Mouse (Mus musculus) megakaryocyte-erythroid progenitor cell, adult 5-6 weeks (primary cell): ENCODE results near the gene C4b. TPM values are rescaled to one million over a fixed set of nuclear protein-coding genes. Genes with fewer than 3 reads are reported as not detected.
"Not testable (repeated sequence)": the region's sequence is repeated elsewhere in the genome, so short reads cannot be mapped to it uniquely, and the experiment has no call there.

ENCODE experiments used
- ATAC-seq: replicated peaks from 2 replicates; pipeline ENCODE4 v1.8.0; 2016; ENCODE audit warnings: mild to moderate bottlenecking, inconsistent platforms; ENCODE audit not compliant: severe bottlenecking, poor library complexity, low FRiP score, low TSS enrichment
- total RNA-seq, 2 experiments: library from RNA; stranded (forward) in 1 of 2; stranded (reverse) in 1 of 2; fragments of 200-1000, 215-1000 nt in 1 of 2; fragments of >200 nt in 1 of 2; fragmentation: Nextera tagmentation in 1 of 2; gene quantifications; 2 replicates each; pipeline ENCODE4 v1.2.3; 2014 to 2017

The C4b gene
- total RNA-seq (2014; fragmentation: Nextera tagmentation) (not detected in 2 replicates), total RNA-seq (2017) (not detected in 2 replicates)

- ATAC-seq, result no peak
Observed at GRCm38 (mm10) chr17:34743719-34744118, at the start of gene C4b. Gene C4b (minus strand): TSS chr17:34743882.

DNA sequence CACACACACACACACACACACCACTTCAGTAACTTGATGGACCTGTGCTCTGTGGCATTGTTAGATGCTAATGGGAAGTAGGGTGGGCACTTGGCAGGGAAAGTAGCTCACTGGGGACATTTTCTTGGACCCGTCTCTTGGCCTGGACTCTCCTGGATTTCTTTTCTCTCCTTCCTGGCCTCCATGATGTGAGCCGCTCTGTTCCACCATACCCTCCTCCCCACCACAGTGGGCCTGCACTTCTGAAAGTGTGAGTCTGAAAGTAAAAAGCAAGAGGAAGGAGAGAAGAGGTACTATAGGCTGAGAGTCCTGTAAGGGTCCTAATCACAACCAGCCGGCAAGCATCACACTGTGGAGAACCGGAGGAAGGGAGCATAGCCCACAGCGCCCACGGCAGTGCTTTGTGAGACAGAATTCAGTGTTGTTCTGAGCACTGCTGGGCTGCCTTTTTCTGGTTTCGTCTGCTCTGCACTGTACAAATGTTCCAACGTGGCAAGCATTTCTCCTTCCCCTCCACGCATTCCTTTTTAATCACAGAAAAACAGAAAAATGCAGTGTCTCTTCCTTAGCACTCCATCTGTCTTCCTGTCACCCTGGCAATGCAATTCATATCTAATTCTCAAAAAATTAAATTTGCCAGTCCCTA, 34.1 kb upstream of the C4b start:
- ATAC-seq, result no peak

GRCm38 (mm10) chr17:34761471-34761870, 17.8 kb upstream of the C4b start:
- ATAC-seq, result no peak

DNA sequence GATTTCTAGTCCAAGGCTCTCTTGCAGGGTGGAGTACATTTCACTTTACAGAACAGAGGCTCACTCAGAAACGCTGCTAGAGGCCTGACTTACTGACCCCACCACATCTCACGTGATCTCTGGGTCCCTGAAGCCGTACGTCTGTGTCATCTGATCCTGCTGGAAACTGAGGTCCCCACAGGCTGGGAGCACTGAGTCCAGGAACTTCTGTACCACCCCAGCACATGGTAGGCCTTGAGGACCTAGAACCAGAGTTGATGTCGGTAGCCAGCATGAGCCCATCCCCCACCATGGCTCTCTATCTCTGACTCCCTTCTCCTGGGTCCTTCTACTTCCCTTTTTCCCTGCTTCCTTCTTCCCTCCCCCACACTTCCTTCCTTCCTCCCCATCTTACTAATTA, 2.8 kb upstream of the C4b start:
- no peak for ATAC-seq

GRCm38 (mm10) chr17:34745166-34745565, 1.5 kb upstream of the C4b start:
- not testable (repeated sequence) for ATAC-seq

GRCm38 (mm10) chr17:34744611-34745010, 929 bp upstream of the C4b start:
- not testable (repeated sequence) for ATAC-seq

- ATAC-seq, result no peak
Observed at GRCm38 (mm10) chr17:34744206-34744605, 524 bp upstream of the C4b start.

- ATAC-seq, result no peak
Observed at GRCm38 (mm10) chr17:34740280-34740679, 3.4 kb downstream of the C4b start.

- ATAC-seq, result not testable (repeated sequence)
Observed at GRCm38 (mm10) chr17:34739708-34740107, 4.0 kb downstream of the C4b start.

DNA sequence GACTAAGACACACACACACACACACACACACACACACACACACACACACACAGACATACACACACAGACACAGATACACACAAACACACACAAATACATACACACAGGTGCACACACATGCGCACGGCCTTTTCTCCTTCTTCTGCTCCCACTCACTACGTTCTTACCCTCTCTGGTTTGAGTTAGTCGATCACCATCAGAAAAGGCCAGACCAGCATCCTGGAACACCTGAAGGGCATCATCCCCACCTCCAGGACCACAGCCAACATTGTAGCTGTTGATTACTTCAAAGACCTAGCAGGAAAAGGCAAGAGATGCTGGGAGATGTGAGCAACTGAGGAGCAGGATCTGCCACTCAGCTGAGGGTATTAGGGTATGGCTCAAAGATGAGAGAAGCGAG, 6.2 kb downstream of the C4b start:
- not testable (repeated sequence) for ATAC-seq

GRCm38 (mm10) chr17:34729779-34730553, 13.7 kb downstream of the C4b start:
- ATAC-seq, result not testable (repeated sequence)

- not testable (repeated sequence) for ATAC-seq
Observed at GRCm38 (mm10) chr17:34729155-34729554, 14.5 kb downstream of the C4b start.

DNA sequence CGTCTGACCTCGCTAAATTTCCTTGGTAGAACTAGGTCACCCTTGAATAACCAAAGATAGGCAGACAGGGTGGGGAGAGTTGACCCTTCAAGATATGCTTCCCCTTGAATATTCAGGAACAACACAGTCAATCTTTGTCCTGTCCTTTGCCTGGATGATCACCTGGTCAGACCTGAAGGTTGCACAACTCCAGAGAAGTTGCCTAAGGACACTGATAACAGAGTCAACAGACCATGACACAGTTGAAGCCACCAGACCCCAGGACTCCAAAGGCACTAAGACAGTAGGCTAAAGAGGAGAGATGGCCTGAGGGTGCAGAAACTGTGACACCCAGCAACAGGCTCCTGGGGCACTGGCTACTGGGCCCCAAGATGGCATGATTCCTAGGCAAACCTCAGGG, 15.8 kb downstream of the C4b start:
- no peak for ATAC-seq

GRCm38 (mm10) chr17:34723066-34723465, 20.6 kb downstream of the C4b start:
- ATAC-seq, result no peak

DNA sequence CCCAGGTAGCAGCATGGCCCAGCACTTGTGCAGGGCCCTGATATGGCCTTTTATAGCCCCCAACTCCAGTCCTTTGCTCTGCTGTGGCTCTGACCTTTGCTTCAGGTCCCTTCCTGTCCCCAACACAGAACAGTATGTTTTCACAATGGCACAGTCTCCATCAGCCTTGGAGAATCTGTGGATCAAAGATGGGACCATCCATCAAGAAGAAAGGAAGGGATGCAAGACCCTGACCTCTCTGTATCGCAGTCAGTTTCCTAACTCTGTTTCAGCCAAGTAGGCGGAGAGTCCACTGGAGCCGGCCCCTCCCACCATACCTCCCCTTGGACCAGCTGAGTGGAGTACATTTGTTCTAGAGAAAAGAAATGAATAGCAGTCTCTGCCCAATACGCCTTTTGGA, 21.4 kb downstream of the C4b start:
- not testable (repeated sequence) for ATAC-seq

DNA sequence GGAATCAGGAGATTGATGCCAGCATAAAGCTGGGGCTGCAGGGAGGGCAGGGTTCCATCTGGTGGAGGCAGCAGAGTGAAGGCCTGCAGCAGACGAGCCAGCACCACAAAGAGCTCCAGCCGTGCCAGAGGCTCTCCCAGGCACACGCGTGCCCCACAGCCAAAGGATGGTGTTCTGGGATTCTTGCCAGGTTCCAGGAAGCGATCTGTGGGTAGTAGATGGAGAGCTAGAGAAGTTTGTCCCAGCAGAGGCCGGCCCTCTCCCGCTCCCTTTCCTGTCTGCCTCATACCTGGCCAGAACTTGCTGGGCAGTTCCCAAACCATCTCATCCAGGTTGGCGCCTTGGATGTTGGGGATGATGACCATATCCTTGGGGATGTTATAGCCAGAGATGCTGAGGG, 23.8 kb downstream of the C4b start:
- ATAC-seq, result not testable (repeated sequence)

DNA sequence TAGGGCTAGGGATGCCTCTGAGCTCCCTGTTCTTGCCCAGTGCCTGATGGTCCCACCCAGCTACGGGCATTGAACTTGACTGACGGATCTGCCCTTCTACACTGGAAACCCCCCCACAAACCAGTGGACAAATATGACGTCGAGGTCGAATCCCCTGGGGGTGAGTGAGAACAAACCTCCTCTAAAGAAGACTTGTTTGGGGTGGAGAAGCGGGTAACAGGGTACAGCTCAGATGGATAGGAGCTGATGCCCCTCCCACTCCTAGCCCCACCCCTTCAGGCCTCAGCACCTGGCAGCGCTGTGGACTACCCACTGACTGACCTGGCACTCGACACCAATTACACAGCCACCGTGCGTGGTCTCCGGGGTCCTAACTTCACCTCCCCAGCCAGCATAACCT, 26.3 kb downstream of the C4b start:
- ATAC-seq, result no peak

GRCm38 (mm10) chr17:34716247-34716646, 27.4 kb downstream of the C4b start:
- ATAC-seq, result no peak

- ATAC-seq, result not testable (repeated sequence)
Observed at GRCm38 (mm10) chr17:34715451-34715850, 28.2 kb downstream of the C4b start.

- not testable (repeated sequence) for ATAC-seq
Observed at GRCm38 (mm10) chr17:34714908-34715445, 28.7 kb downstream of the C4b start.
